Mouse (Mus musculus): ENCODE results near the gene Gm47791. TPM values are rescaled to one million over a fixed set of nuclear protein-coding genes. Genes with fewer than 3 reads are reported as not detected.

Gene Gm47791
- total and polyA plus RNA-seq, 3 experiments, result not detected

DNA sequence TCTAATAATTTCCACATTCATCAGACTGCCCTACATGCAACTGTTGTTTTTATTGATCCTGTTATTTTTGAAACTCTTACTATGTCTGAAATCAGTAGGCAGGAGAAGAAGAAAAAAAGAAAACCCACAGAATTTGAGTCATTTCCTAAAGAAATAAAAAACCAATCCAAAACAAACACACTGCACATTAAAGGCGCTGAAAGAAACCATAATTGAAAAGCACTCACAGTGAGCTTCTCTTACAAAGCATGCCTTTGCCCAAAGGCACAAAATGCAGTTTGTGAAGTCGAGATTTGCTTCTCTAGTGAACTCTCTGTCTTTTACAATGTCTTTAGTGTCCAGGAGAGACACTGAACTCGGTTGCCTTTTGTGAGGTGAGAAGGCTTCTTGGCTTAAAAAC is 37.5 kb upstream of the Gm47791 start:
- peaks cover 22% of the 10 kb centered on the region for H3K4me1 ChIP-seq (ENCODE audit: insufficient read depth, low read depth, low read length)

GRCm38 (mm10) chr1:82807206-82807605 is 36.2 kb upstream of the Gm47791 start:
- peaks cover 3% of the 10 kb centered on the region; the same call in 1 of the 2 replicates for H3K27me3 ChIP-seq (ENCODE audit: insufficient read depth, low read length)
- DNase-seq (ENCODE audit: low spot score) (no peak), ATAC-seq (ENCODE audit: extremely low read depth, insufficient number of reproducible peaks, low FRiP score, poor library complexity, severe bottlenecking) (no peak)
- H3K36me3 ChIP-seq (replicated peaks), result no peaks in the 10 kb centered on the region
- H3K4me1 ChIP-seq (ENCODE audit: insufficient read depth, low read depth, low read length), result peaks cover 26% of the 10 kb centered on the region
- H3K4me3 ChIP-seq (ENCODE audit: low read depth, low read length), result no peak overlapping the region
- TF ChIP-seq POLR2AphosphoS5 (IDR thresholded peaks at IDR 0.05; ENCODE audit: insufficient replicate concordance, low read depth, low read length), result no peak
- no peak for TF ChIP-seq GATA2 (IDR thresholded peaks at IDR 0.05; ENCODE audit: borderline replicate concordance, low read depth, low read length)
- no peak for TF ChIP-seq TAL1 (conservative IDR thresholded peaks at IDR 0.05; ENCODE audit: low read depth, low read length)
- TF ChIP-seq CTCF (IDR thresholded peaks at IDR 0.05; ENCODE audit: low read depth, low read length), result no peak
- TF ChIP-seq GATA1 (IDR thresholded peaks at IDR 0.05; ENCODE audit: borderline replicate concordance, low read length), result no peak
- H3K9me3 ChIP-seq (replicated peaks), result no peaks in the 10 kb centered on the region

More for the DNA sequence above, 37.5 kb upstream of the Gm47791 start:
- H3K36me3 ChIP-seq (replicated peaks), result no peaks in the 10 kb centered on the region
- H3K9me3 ChIP-seq (replicated peaks), result no peaks in the 10 kb centered on the region
- no peak for TF ChIP-seq GATA1 (IDR thresholded peaks at IDR 0.05; ENCODE audit: borderline replicate concordance, low read length)
- TF ChIP-seq POLR2AphosphoS5 (IDR thresholded peaks at IDR 0.05; ENCODE audit: insufficient replicate concordance, low read depth, low read length), result no peak
- TF ChIP-seq CTCF (IDR thresholded peaks at IDR 0.05; ENCODE audit: low read depth, low read length), result no peak
- TF ChIP-seq GATA2 (IDR thresholded peaks at IDR 0.05; ENCODE audit: borderline replicate concordance, low read depth, low read length), result no peak
- TF ChIP-seq TAL1 (conservative IDR thresholded peaks at IDR 0.05; ENCODE audit: low read depth, low read length), result no peak
- no peak for ATAC-seq (ENCODE audit: extremely low read depth, insufficient number of reproducible peaks, low FRiP score, poor library complexity, severe bottlenecking)
- no peak for DNase-seq (ENCODE audit: low spot score)
- no peak overlapping the region for H3K4me3 ChIP-seq (ENCODE audit: low read depth, low read length)
- H3K27me3 ChIP-seq (ENCODE audit: insufficient read depth, low read length), result no peaks in the 10 kb centered on the region

DNA sequence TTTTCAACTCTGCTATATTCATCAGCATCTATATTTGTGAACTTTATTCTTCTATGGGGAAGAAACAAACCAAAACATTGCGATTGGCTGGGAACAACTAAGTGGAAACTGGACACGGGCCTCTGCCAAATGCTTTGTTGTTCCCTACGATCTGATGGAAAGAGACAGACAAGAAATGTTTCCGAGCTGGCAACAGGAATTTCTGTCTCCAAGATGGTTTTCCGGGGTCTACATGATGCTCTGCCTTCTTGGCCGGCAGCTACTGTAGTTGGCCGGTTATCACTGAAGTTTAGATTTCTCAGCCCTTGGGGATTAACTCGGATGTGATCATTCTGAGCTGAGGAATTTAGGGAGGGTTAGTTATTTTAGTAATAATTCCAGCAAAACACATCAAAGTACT is 35.3 kb upstream of the Gm47791 start:
- ATAC-seq (ENCODE audit: extremely low read depth, insufficient number of reproducible peaks, low FRiP score, poor library complexity, severe bottlenecking) (no peak), DNase-seq (ENCODE audit: low spot score) (no peak)
- TF ChIP-seq GATA1 (IDR thresholded peaks at IDR 0.05; ENCODE audit: borderline replicate concordance, low read length) (no peak), POLR2AphosphoS5 (IDR thresholded peaks at IDR 0.05; ENCODE audit: insufficient replicate concordance, low read depth, low read length) (no peak), GATA2 (IDR thresholded peaks at IDR 0.05; ENCODE audit: borderline replicate concordance, low read depth, low read length) (no peak), TAL1 (conservative IDR thresholded peaks at IDR 0.05; ENCODE audit: low read depth, low read length) (no peak), CTCF (IDR thresholded peaks at IDR 0.05; ENCODE audit: low read depth, low read length) (no peak)
- H3K27me3 ChIP-seq (ENCODE audit: insufficient read depth, low read length), result peaks cover 9% of the 10 kb centered on the region
- H3K4me1 ChIP-seq (ENCODE audit: insufficient read depth, low read depth, low read length), result peaks cover 26% of the 10 kb centered on the region
- H3K9me3 ChIP-seq (replicated peaks), result no peaks in the 10 kb centered on the region
- no peak overlapping the region for H3K4me3 ChIP-seq (ENCODE audit: low read depth, low read length)
- no peaks in the 10 kb centered on the region for H3K36me3 ChIP-seq (replicated peaks)

DNA sequence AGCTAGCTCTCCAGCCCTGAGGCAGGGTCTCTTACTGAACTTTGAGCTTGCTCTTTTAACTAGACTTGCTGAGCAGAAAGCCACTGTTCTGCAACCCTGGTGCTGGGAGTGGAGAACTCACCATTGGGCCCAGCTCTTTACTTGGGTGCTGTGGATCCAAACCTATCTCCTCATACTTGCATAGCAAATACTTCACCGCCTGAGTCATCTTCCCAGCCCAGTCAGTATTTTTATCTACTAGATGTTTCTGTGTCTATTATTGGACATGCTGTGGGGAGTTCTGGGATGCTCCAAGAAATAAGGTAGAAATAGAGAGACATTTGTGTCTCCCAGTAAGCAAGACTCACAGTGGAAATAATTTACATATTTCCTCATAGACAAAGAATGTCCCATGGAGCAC is 33.0 kb upstream of the Gm47791 start:
- TF ChIP-seq GATA2 (IDR thresholded peaks at IDR 0.05; ENCODE audit: borderline replicate concordance, low read depth, low read length), result no peak
- TF ChIP-seq GATA1 (IDR thresholded peaks at IDR 0.05; ENCODE audit: borderline replicate concordance, low read length), result no peak
- TF ChIP-seq POLR2AphosphoS5 (IDR thresholded peaks at IDR 0.05; ENCODE audit: insufficient replicate concordance, low read depth, low read length), result no peak
- no peak for TF ChIP-seq TAL1 (conservative IDR thresholded peaks at IDR 0.05; ENCODE audit: low read depth, low read length)
- no peak for TF ChIP-seq CTCF (IDR thresholded peaks at IDR 0.05; ENCODE audit: low read depth, low read length)
- H3K4me1 ChIP-seq (ENCODE audit: insufficient read depth, low read depth, low read length), result peaks cover 11% of the 10 kb centered on the region
- H3K9me3 ChIP-seq (replicated peaks), result no peaks in the 10 kb centered on the region
- peaks cover 22% of the 10 kb centered on the region for H3K27me3 ChIP-seq (ENCODE audit: insufficient read depth, low read length)
- H3K36me3 ChIP-seq (replicated peaks), result no peaks in the 10 kb centered on the region
- no peak for DNase-seq (ENCODE audit: low spot score)
- no peak overlapping the region for H3K4me3 ChIP-seq (ENCODE audit: low read depth, low read length)
- no peak for ATAC-seq (ENCODE audit: extremely low read depth, insufficient number of reproducible peaks, low FRiP score, poor library complexity, severe bottlenecking)

- Histone ChIP-seq H3K4me3 (ENCODE audit: low read depth, low read length) (no peak overlapping the region), H3K27me3 (ENCODE audit: insufficient read depth, low read length) (peaks cover 24% of the 10 kb centered on the region), H3K4me1 (ENCODE audit: insufficient read depth, low read depth, low read length) (peaks cover 9% of the 10 kb centered on the region; the same call in 1 of the 2 replicates), H3K36me3 (replicated peaks) (no peaks in the 10 kb centered on the region), H3K9me3 (replicated peaks) (no peaks in the 10 kb centered on the region)
- ATAC-seq (ENCODE audit: extremely low read depth, insufficient number of reproducible peaks, low FRiP score, poor library complexity, severe bottlenecking) (peak; percentile 72), DNase-seq (ENCODE audit: low spot score) (peak; percentile 44)
- TF ChIP-seq GATA1 (IDR thresholded peaks at IDR 0.05; ENCODE audit: borderline replicate concordance, low read length) (no peak), CTCF (IDR thresholded peaks at IDR 0.05; ENCODE audit: low read depth, low read length) (peak; percentile 72)
Measured at GRCm38 (mm10) chr1:82803608-82804007, 32.6 kb upstream of the Gm47791 start.

DNA sequence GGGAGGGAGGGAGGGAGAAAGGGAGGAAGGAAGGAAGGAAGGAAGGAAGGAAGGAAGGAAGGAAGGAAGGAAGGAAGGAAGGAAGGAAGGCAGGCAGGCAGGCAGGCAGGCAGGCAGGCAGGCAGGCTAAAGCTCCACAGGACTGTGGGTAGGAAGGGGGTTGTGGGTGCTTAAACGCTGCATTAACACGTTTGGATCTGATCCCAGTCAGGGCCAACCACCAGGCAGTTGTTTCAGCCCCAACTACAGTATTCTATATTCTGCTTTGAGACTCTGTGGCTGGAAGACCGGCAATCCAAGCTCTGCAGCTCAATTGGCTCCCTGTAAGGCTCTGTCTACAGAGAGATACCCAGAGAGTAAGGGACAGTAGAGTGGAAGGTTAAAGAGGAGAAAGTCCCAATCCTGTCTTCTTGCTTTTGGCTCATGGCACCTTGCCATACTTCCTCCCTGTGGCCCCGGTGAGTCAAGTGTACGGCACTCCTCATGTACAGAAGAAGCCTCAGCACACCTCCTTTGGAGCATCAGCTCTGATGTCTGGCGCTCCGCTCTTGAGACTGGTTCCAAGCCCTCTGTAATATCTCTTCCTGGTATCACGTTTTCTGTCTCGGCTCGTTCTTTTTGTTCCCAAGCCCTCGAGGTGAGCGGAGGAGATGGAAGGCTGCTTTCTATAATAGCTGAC is 30.2 kb upstream of the Gm47791 start:
- no peaks in the 10 kb centered on the region for H3K9me3 ChIP-seq (replicated peaks)
- H3K4me3 ChIP-seq (ENCODE audit: low read depth, low read length), result no peak overlapping the region
- ATAC-seq (ENCODE audit: extremely low read depth, insufficient number of reproducible peaks, low FRiP score, poor library complexity, severe bottlenecking) (no peak), DNase-seq (ENCODE audit: low spot score) (no peak)
- no peaks in the 10 kb centered on the region for H3K36me3 ChIP-seq (replicated peaks)
- peaks cover 28% of the 10 kb centered on the region for H3K27me3 ChIP-seq (ENCODE audit: insufficient read depth, low read length)
- peaks cover 18% of the 10 kb centered on the region for H3K4me1 ChIP-seq (ENCODE audit: insufficient read depth, low read depth, low read length)
- TF ChIP-seq CTCF (IDR thresholded peaks at IDR 0.05; ENCODE audit: low read depth, low read length), result no peak
- TF ChIP-seq GATA1 (IDR thresholded peaks at IDR 0.05; ENCODE audit: borderline replicate concordance, low read length), result no peak
- TF ChIP-seq GATA2 (IDR thresholded peaks at IDR 0.05; ENCODE audit: borderline replicate concordance, low read depth, low read length), result no peak
- TF ChIP-seq TAL1 (conservative IDR thresholded peaks at IDR 0.05; ENCODE audit: low read depth, low read length), result no peak
- TF ChIP-seq POLR2AphosphoS5 (IDR thresholded peaks at IDR 0.05; ENCODE audit: insufficient replicate concordance, low read depth, low read length), result no peak

Measured in G1E (cell line).